Mouse (Mus musculus): Measurements from ENCODE around the gene AI467606.

- no peak for TF ChIP-seq POLR2A (IDR thresholded peaks at IDR 0.05; ENCODE audit: insufficient read length, low read depth)
- no peak for TF ChIP-seq TCF12 (IDR thresholded peaks at IDR 0.05; ENCODE audit: insufficient read depth, poor library complexity, severe bottlenecking)
- no peak for TF ChIP-seq E2F4 (IDR thresholded peaks at IDR 0.05; ENCODE audit: insufficient read depth)
- TF ChIP-seq MYOG (IDR thresholded peaks at IDR 0.05; ENCODE audit: control insufficient read depth in 1 of 3, insufficient read depth in 1 of 3, insufficient read length in 2 of 3, low read depth in 2 of 3) = no peak
These were observed 20.2 kb upstream of the AI467606 start for GRCm38 (mm10) chr7:127070871-127071413.

All from myocyte (in vitro differentiated cells).